Mouse (Mus musculus): ENCODE measurements around the gene Egfl8.
A peak's percentile ranks its signal among the peaks of the same experiment; 100 is the strongest.

GRCm38 (mm10) chr17:34604061-34604508 lies 11.7 kb downstream of the Egfl8 start, which contains the start of gene Agpat1:
- TF ChIP-seq CTCF (IDR thresholded peaks at IDR 0.05; ENCODE audit: control insufficient read depth, insufficient read depth, low read length) (no peak), POLR2A (IDR thresholded peaks at IDR 0.05; ENCODE audit: borderline replicate concordance, control insufficient read depth, low read depth, low read length) (peak; percentile 91; the same call in 1 of the 2 replicates)

All from bone marrow, adult 2 months (tissue).